Mouse (Mus musculus): Measurements from ENCODE around the gene Ralgds. TPM values are rescaled to one million over a fixed set of nuclear protein-coding genes. Genes with fewer than 3 reads are reported as not detected.

Ralgds gene
- polyA plus RNA-seq, 1 experiment: 49.2 TPM

- H3K36me3 ChIP-seq (ENCODE audit: control insufficient read depth, insufficient read depth, low read length, poor library complexity, severe bottlenecking): no peaks in the 10 kb centered on the region
- H3K4me1 ChIP-seq (ENCODE audit: control insufficient read depth, insufficient read depth, low read length): peaks cover 3% of the 10 kb centered on the region
- H3K9ac ChIP-seq (ENCODE audit: low read depth, poor library complexity, severe bottlenecking): no peak overlapping the region
- no peak overlapping the region for H3K4me3 ChIP-seq (ENCODE audit: low read depth, low read length)
- no peaks in the 10 kb centered on the region for H3K27me3 ChIP-seq (ENCODE audit: control insufficient read depth, insufficient read depth, low read length, poor library complexity, severe bottlenecking)
- no peak for TF ChIP-seq CTCF (IDR thresholded peaks at IDR 0.05; ENCODE audit: low read depth, low read length)
- TF ChIP-seq POLR2A (IDR thresholded peaks at IDR 0.05; ENCODE audit: insufficient read depth, low read length): no peak
- TF ChIP-seq EP300 (IDR thresholded peaks at IDR 0.05; ENCODE audit: insufficient read depth, low read depth, low read length): no peak
- no peak overlapping the region for H3K27ac ChIP-seq (ENCODE audit: insufficient read depth, low read length)
- no peaks in the 10 kb centered on the region for H3K9me3 ChIP-seq (replicated peaks; ENCODE audit: control insufficient read depth, insufficient read depth, low read length, poor library complexity, severe bottlenecking)
Measured at GRCm38 (mm10) chr2:28539949-28540348, 27.0 kb downstream of the Ralgds start.

DNA sequence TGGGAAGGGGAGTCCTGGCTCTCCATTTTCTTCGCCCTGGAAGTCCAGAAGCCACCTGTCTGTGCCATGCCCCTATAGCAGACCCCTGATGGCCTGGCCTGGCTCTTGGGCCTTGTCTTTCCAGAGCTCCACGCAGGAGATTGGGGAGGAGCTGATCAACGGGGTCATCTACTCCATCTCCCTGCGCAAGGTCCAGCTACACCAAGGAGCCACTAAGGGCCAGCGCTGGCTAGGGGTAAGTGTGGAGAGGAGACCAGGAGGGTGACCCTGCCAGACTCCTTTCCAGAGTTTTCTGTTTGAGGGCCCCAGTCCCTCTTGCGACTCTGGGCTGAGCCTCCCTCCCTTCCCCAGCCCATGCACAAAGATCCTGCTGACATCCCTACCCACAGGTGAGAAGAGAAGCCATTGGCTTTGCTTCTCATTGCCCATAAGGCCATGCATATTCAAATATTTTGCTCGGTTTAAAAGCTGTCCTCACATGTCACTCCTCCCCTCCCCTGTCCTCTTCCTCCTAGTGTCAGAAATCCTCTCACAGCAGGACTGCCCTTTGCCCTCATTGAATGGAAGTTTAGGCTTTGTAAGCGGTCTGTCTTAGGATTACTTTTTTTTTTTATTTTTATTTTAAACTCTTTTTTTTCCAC, 27.8 kb downstream of the Ralgds start:
- no peaks in the 10 kb centered on the region for H3K36me3 ChIP-seq (ENCODE audit: control insufficient read depth, insufficient read depth, low read length, poor library complexity, severe bottlenecking)
- H3K4me3 ChIP-seq (ENCODE audit: low read depth, low read length): no peak overlapping the region
- H3K27ac ChIP-seq (ENCODE audit: insufficient read depth, low read length): no peak overlapping the region
- H3K27me3 ChIP-seq (ENCODE audit: control insufficient read depth, insufficient read depth, low read length, poor library complexity, severe bottlenecking): no peaks in the 10 kb centered on the region
- TF ChIP-seq CTCF (IDR thresholded peaks at IDR 0.05; ENCODE audit: low read depth, low read length): no peak
- no peak for TF ChIP-seq POLR2A (IDR thresholded peaks at IDR 0.05; ENCODE audit: insufficient read depth, low read length)
- no peak for TF ChIP-seq EP300 (IDR thresholded peaks at IDR 0.05; ENCODE audit: insufficient read depth, low read depth, low read length)
- H3K9ac ChIP-seq (ENCODE audit: low read depth, poor library complexity, severe bottlenecking): no peak overlapping the region
- no peaks in the 10 kb centered on the region for H3K9me3 ChIP-seq (replicated peaks; ENCODE audit: control insufficient read depth, insufficient read depth, low read length, poor library complexity, severe bottlenecking)
- H3K4me1 ChIP-seq (ENCODE audit: control insufficient read depth, insufficient read depth, low read length): peaks cover 3% of the 10 kb centered on the region

- H3K36me3 ChIP-seq (ENCODE audit: control insufficient read depth, insufficient read depth, low read length, poor library complexity, severe bottlenecking): peaks cover 1% of the 10 kb centered on the region
- no peaks in the 10 kb centered on the region for H3K9me3 ChIP-seq (replicated peaks; ENCODE audit: control insufficient read depth, insufficient read depth, low read length, poor library complexity, severe bottlenecking)
- no peak overlapping the region for H3K9ac ChIP-seq (ENCODE audit: low read depth, poor library complexity, severe bottlenecking)
- no peak overlapping the region for H3K27ac ChIP-seq (ENCODE audit: insufficient read depth, low read length)
- H3K4me1 ChIP-seq (ENCODE audit: control insufficient read depth, insufficient read depth, low read length): no peaks in the 10 kb centered on the region
- no peak for TF ChIP-seq EP300 (IDR thresholded peaks at IDR 0.05; ENCODE audit: insufficient read depth, low read depth, low read length)
- no peak for TF ChIP-seq POLR2A (IDR thresholded peaks at IDR 0.05; ENCODE audit: insufficient read depth, low read length)
- no peak for TF ChIP-seq CTCF (IDR thresholded peaks at IDR 0.05; ENCODE audit: low read depth, low read length)
- no peak overlapping the region for H3K4me3 ChIP-seq (ENCODE audit: low read depth, low read length)
- H3K27me3 ChIP-seq (ENCODE audit: control insufficient read depth, insufficient read depth, low read length, poor library complexity, severe bottlenecking): no peaks in the 10 kb centered on the region
Measured at GRCm38 (mm10) chr2:28543894-28544293, 31.0 kb downstream of the Ralgds start.

DNA sequence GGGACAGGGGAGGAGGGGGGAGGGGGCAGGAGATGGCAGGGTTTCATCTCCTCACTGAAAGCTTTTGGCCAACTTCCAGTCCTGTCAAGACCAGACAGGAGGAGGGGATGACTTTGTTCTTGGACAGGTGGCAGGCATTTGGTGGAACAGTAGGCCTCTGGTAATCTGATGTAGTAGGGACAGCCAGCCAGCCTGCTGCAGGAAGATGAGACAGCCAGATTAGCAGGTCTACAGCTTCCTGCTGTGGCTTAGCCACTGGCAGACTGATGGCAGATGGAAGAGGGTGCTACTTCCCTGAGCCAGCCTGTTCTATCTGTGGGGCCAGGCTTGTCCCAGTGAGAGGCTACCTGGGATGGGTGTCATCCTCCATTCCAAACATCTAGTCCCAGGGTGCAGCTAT, 33.1 kb downstream of the Ralgds start:
- H3K9ac ChIP-seq (ENCODE audit: low read depth, poor library complexity, severe bottlenecking): no peak overlapping the region
- peaks cover 14% of the 10 kb centered on the region for H3K36me3 ChIP-seq (ENCODE audit: control insufficient read depth, insufficient read depth, low read length, poor library complexity, severe bottlenecking)
- H3K27ac ChIP-seq (ENCODE audit: insufficient read depth, low read length): no peak overlapping the region
- no peak for TF ChIP-seq EP300 (IDR thresholded peaks at IDR 0.05; ENCODE audit: insufficient read depth, low read depth, low read length)
- no peak for TF ChIP-seq CTCF (IDR thresholded peaks at IDR 0.05; ENCODE audit: low read depth, low read length)
- TF ChIP-seq POLR2A (IDR thresholded peaks at IDR 0.05; ENCODE audit: insufficient read depth, low read length): no peak
- no peaks in the 10 kb centered on the region for H3K4me1 ChIP-seq (ENCODE audit: control insufficient read depth, insufficient read depth, low read length)
- no peak overlapping the region for H3K4me3 ChIP-seq (ENCODE audit: low read depth, low read length)
- H3K9me3 ChIP-seq (replicated peaks; ENCODE audit: control insufficient read depth, insufficient read depth, low read length, poor library complexity, severe bottlenecking): no peaks in the 10 kb centered on the region
- H3K27me3 ChIP-seq (ENCODE audit: control insufficient read depth, insufficient read depth, low read length, poor library complexity, severe bottlenecking): no peaks in the 10 kb centered on the region

GRCm38 (mm10) chr2:28546560-28546959, 33.6 kb downstream of the Ralgds start:
- Histone ChIP-seq H3K4me1 (ENCODE audit: control insufficient read depth, insufficient read depth, low read length) (no peaks in the 10 kb centered on the region), H3K36me3 (ENCODE audit: control insufficient read depth, insufficient read depth, low read length, poor library complexity, severe bottlenecking) (peaks cover 14% of the 10 kb centered on the region), H3K9me3 (replicated peaks; ENCODE audit: control insufficient read depth, insufficient read depth, low read length, poor library complexity, severe bottlenecking) (no peaks in the 10 kb centered on the region), H3K9ac (ENCODE audit: low read depth, poor library complexity, severe bottlenecking) (no peak overlapping the region), H3K27ac (ENCODE audit: insufficient read depth, low read length) (no peak overlapping the region), H3K4me3 (ENCODE audit: low read depth, low read length) (no peak overlapping the region), H3K27me3 (ENCODE audit: control insufficient read depth, insufficient read depth, low read length, poor library complexity, severe bottlenecking) (no peaks in the 10 kb centered on the region)
- TF ChIP-seq EP300 (IDR thresholded peaks at IDR 0.05; ENCODE audit: insufficient read depth, low read depth, low read length) (no peak), CTCF (IDR thresholded peaks at IDR 0.05; ENCODE audit: low read depth, low read length) (no peak), POLR2A (IDR thresholded peaks at IDR 0.05; ENCODE audit: insufficient read depth, low read length) (no peak)

DNA sequence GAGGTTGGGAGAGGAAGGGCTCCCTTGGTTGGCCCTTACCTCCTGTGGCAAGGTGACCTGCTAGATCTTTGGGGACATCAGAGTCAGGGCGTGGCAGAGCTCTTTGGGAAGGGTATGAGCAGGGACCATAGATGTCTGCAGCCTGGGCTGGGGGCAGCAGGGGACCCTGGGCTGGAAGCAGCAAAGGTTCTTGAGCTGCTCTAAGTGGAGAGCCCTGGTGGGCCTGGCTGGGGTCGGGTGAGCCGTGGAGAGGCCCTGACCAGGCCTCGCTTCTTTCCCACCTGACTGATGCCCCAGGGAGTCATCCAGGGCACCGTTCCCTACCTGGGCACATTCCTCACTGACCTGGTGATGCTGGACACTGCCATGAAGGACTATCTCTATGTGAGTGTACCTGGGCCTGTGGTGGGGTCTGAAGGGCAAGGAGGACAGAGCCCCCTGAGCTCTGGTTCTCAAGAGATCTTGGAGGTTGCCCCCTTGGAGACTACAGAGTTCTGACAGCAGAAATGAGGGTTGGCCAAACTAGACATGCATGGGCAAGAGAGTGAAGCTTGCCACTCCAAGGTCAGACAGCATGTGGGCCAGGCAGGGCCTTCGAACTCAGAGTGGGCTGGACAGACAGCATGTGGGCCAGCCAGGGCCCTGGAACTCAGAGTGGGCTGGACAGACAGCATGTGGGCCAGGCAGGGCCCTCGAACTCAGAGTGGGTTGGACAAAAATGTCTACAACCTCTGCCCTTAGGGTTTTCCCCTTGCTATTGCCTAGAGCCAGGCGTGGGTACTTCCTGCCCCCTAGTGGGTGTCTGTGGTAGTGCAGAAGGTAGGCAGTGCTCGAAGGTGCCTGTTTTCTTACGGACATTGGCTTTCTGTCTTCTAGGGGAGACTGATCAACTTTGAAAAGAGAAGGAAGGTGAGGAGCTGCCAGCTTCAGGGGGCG, 34.6 kb downstream of the Ralgds start:
- H3K9me3 ChIP-seq (replicated peaks; ENCODE audit: control insufficient read depth, insufficient read depth, low read length, poor library complexity, severe bottlenecking): no peaks in the 10 kb centered on the region
- H3K27me3 ChIP-seq (ENCODE audit: control insufficient read depth, insufficient read depth, low read length, poor library complexity, severe bottlenecking): no peaks in the 10 kb centered on the region
- TF ChIP-seq EP300 (IDR thresholded peaks at IDR 0.05; ENCODE audit: insufficient read depth, low read depth, low read length) (no peak), CTCF (IDR thresholded peaks at IDR 0.05; ENCODE audit: low read depth, low read length) (peak; percentile 94), POLR2A (IDR thresholded peaks at IDR 0.05; ENCODE audit: insufficient read depth, low read length) (no peak)
- no peak overlapping the region for H3K27ac ChIP-seq (ENCODE audit: insufficient read depth, low read length)
- H3K4me3 ChIP-seq (ENCODE audit: low read depth, low read length): no peak overlapping the region
- peaks cover 16% of the 10 kb centered on the region for H3K36me3 ChIP-seq (ENCODE audit: control insufficient read depth, insufficient read depth, low read length, poor library complexity, severe bottlenecking)
- H3K4me1 ChIP-seq (ENCODE audit: control insufficient read depth, insufficient read depth, low read length): no peaks in the 10 kb centered on the region
- no peak overlapping the region for H3K9ac ChIP-seq (ENCODE audit: low read depth, poor library complexity, severe bottlenecking)
